Mouse (Mus musculus) lung, embryonic 15.5 days (tissue): Measurements from ENCODE around the gene Gpr156. TPM values are rescaled to one million over a fixed set of nuclear protein-coding genes. Genes with fewer than 3 reads are reported as not detected.

Source experiments
- ATAC-seq: fragments of 200-750 bp; cut with Nextera tagmentation; 2 replicates; pipeline ENCODE4 v1.8.0; 2017; ENCODE audit warnings: moderate number of reproducible peaks, borderline replicate concordance; ENCODE audit not compliant: low FRiP score, low TSS enrichment; ENCODE audit errors: extremely low read depth
- H3K27ac ChIP-seq: fragments of 300-500 bp; sonication (generic); 2 replicates; pipeline ENCODE4 v1.5.1; 2015; ENCODE audit warnings: moderate library complexity, mild to moderate bottlenecking, inconsistent platforms
- H3K27me3 ChIP-seq: fragments of 300-500 bp; sonication (generic); 2 replicates; pipeline ENCODE4 v1.6.1; 2015; ENCODE audit warnings: inconsistent platforms
- H3K36me3 ChIP-seq: fragments of 300-500 bp; sonication (generic); 2 replicates; pipeline ENCODE4 v1.6.1; 2015; ENCODE audit warnings: inconsistent platforms
- H3K4me1 ChIP-seq: fragments of 300-500 bp; sonication (generic); 2 replicates; pipeline ENCODE4 v1.6.1; 2015; ENCODE audit warnings: inconsistent platforms
- H3K4me2 ChIP-seq: fragments of 300-500 bp; sonication (generic); 2 replicates; pipeline ENCODE4 v1.6.1; 2015; ENCODE audit warnings: inconsistent platforms, mild to moderate bottlenecking, moderate library complexity
- H3K4me3 ChIP-seq: fragments of 300-500 bp; sonication (generic); 2 replicates; pipeline ENCODE4 v1.5.1; 2015; ENCODE audit warnings: mild to moderate bottlenecking, inconsistent platforms
- H3K9ac ChIP-seq: fragments of 300-500 bp; sonication (generic); 2 replicates; pipeline ENCODE4 v1.6.1; 2015; ENCODE audit warnings: inconsistent platforms
- H3K9me3 ChIP-seq: fragments of 300-500 bp; sonication (generic); 2 replicates; pipeline ENCODE4 v1.6.1; 2016; ENCODE audit warnings: inconsistent platforms
- WGBS: fragments of 180-500 bp; shearing (Covaris S2); methylation state at CpG from one replicate; pipeline ENCODE4 v1.1.7; 2015; 5-methylcytosine and 5-hydroxymethylcytosine counted together
- polyA plus RNA-seq: library from polyadenylated mRNA; unstranded; fragments of >200 nt; fragmentation: Nextera tagmentation; extraction: Ambion mirVana; gene quantifications from 2 replicates; pipeline ENCODE4 v1.2.1, GENCODE M21; 2015

Gpr156 gene
- polyA plus RNA-seq, 1 experiment from 2014 or later: 0.67 TPM

DNA sequence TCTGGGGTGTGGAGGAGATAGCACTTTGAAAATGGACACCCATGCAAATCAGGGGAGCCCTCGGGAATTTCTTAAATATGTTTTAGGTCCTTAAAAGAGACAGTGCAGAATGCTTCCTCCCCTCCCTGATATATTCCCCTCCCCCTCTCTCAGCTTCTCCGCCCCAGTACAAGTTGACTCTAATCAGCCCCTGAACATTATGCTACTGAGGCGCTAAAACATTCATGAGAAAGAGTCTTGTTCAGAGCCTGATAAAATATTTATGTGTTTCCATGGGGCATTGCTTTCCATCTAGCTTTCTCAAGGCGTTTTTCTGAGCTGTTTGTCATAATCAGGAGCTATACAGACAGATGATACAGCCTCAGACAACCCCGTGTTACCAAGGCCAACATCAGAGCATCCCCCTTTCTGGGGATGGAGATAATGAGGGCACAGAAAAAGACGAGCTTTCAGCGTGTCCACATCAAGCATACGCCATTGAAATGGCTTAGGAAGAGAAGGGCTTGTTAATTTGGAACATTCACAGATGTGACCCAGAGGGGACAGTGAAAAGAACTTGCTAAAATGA, 4.6 kb downstream of the Gpr156 start:
- Histone ChIP-seq H3K9ac (no peak overlapping the region), H3K4me1 (peaks cover 8% of the 10 kb centered on the region), H3K27me3 (0 out of 2 replicates have a peak, but pooled peaks cover 11% of the 10 kb centered on the region), H3K4me3 (no peak overlapping the region), H3K9me3 (no peaks in the 10 kb centered on the region), H3K36me3 (no peaks in the 10 kb centered on the region), H3K27ac (no peak overlapping the region), H3K4me2 (no peak overlapping the region)
- no peak for ATAC-seq
- WGBS: 61% methylated on average over 8 of the region's 8 CpGs

DNA sequence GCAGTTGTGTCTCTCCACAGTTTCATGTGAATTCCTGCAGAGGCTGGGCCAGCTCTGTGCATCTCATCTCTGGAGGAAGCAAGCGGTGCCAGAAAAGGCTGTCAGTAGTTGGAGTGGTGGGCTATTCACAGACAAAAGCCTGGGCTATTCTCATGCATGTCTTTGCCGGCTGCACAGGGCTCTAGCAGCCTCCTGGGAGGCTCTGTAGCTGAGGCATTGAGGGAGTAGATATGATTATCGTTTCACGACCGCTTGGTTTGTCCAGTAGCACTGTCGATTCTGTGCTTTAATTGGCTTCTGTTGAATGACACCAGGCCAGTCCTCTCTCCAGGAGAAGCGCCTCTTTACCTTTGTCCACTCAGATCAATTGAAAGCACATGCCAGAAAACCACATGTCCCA, 9.8 kb downstream of the Gpr156 start:
- Histone ChIP-seq H3K9ac (no peak overlapping the region), H3K9me3 (no peaks in the 10 kb centered on the region), H3K4me2 (no peak overlapping the region), H3K36me3 (no peaks in the 10 kb centered on the region), H3K4me1 (no peaks in the 10 kb centered on the region), H3K27me3 (no peaks in the 10 kb centered on the region), H3K4me3 (no peak overlapping the region), H3K27ac (no peak overlapping the region)
- 64% methylated on average over 7 of the region's 7 CpGs for WGBS
- ATAC-seq: no peak

GRCm38 (mm10) chr16:37927117-37927516, 10.8 kb downstream of the Gpr156 start:
- H3K4me2 ChIP-seq: no peak overlapping the region
- no peak overlapping the region for H3K4me3 ChIP-seq
- no peaks in the 10 kb centered on the region for H3K9me3 ChIP-seq
- no peaks in the 10 kb centered on the region for H3K36me3 ChIP-seq
- H3K4me1 ChIP-seq: no peaks in the 10 kb centered on the region
- no peak overlapping the region for H3K9ac ChIP-seq
- no peak for ATAC-seq
- no peak overlapping the region for H3K27ac ChIP-seq
- WGBS: 53% methylated on average over 4 of the region's 4 CpGs
- no peaks in the 10 kb centered on the region for H3K27me3 ChIP-seq

- no peak overlapping the region for H3K4me3 ChIP-seq
- no peak overlapping the region for H3K9ac ChIP-seq
- ATAC-seq: no peak
- WGBS: 55% methylated on average over 2 of the region's 2 CpGs
- no peak overlapping the region for H3K27ac ChIP-seq
- no peaks in the 10 kb centered on the region for H3K9me3 ChIP-seq
- no peak overlapping the region for H3K4me2 ChIP-seq
- no peaks in the 10 kb centered on the region for H3K4me1 ChIP-seq
- no peaks in the 10 kb centered on the region for H3K27me3 ChIP-seq
- no peaks in the 10 kb centered on the region for H3K36me3 ChIP-seq
Measured at GRCm38 (mm10) chr16:37929006-37929405, 12.7 kb downstream of the Gpr156 start.

- Histone ChIP-seq H3K9ac (no peak overlapping the region), H3K4me2 (no peak overlapping the region)
- 76% methylated on average over 2 of the region's 2 CpGs for WGBS
Measured at GRCm38 (mm10) chr16:37929626-37930025, 13.3 kb downstream of the Gpr156 start.

DNA sequence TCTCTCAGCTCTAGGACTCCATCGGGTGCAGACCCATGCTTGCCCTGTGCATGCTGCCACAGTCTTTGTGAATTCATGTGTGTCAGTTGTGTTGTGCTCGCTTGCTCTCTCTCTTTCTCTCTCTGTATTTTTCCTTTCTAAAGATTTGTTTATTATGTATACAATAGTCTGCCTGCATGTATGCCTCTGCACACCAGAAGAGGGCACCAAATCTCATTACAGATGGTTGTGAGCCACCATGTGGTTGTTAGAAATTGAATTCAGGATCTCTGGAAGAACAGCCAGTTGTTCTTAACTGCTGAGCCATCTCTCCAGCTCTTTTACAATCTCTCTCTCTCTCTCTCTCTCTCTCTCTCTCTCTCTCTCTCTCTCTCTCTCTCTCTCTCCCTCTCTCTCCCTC, 18.6 kb downstream of the Gpr156 start:
- no peak overlapping the region for H3K27ac ChIP-seq
- no peak overlapping the region for H3K4me2 ChIP-seq
- H3K27me3 ChIP-seq: no peaks in the 10 kb centered on the region
- H3K4me1 ChIP-seq: no peaks in the 10 kb centered on the region
- no peaks in the 10 kb centered on the region for H3K36me3 ChIP-seq
- no peak overlapping the region for H3K4me3 ChIP-seq
- H3K9me3 ChIP-seq: no peaks in the 10 kb centered on the region
- 76% methylated on average over 2 of the region's 2 CpGs for WGBS
- no peak for ATAC-seq
- H3K9ac ChIP-seq: no peak overlapping the region

More at GRCm38 (mm10) chr16:37929626-37930025, 13.3 kb downstream of the Gpr156 start:
- Histone ChIP-seq H3K27ac (no peak overlapping the region), H3K36me3 (no peaks in the 10 kb centered on the region), H3K27me3 (no peaks in the 10 kb centered on the region), H3K9me3 (no peaks in the 10 kb centered on the region), H3K4me1 (no peaks in the 10 kb centered on the region), H3K4me3 (no peak overlapping the region)
- ATAC-seq: no peak

DNA sequence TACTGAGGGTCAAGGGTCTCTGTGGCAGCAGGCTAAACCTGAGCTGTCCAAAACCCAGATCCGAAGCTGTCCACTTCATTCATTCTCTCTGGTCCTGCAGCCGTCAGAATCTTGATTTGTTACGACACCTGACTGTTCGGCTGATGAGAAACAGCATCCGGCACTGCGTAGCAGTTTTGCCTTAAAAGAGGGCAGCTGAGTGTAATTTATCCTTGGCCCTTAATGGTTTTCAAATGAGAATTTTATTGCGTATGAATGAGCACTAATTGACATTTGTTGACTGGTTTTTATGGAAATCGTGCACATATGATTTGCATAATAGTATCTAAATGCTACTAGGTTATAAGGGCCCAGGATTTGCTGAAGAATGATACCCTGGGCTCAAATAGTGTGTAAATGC, 21.0 kb downstream of the Gpr156 start:
- Histone ChIP-seq H3K4me1 (no peaks in the 10 kb centered on the region), H3K27me3 (no peaks in the 10 kb centered on the region), H3K9me3 (no peaks in the 10 kb centered on the region), H3K36me3 (no peaks in the 10 kb centered on the region), H3K27ac (no peak overlapping the region), H3K4me3 (no peak overlapping the region), H3K4me2 (no peak overlapping the region), H3K9ac (no peak overlapping the region)
- ATAC-seq: no peak
- 73% methylated on average over 8 of the region's 8 CpGs for WGBS

DNA sequence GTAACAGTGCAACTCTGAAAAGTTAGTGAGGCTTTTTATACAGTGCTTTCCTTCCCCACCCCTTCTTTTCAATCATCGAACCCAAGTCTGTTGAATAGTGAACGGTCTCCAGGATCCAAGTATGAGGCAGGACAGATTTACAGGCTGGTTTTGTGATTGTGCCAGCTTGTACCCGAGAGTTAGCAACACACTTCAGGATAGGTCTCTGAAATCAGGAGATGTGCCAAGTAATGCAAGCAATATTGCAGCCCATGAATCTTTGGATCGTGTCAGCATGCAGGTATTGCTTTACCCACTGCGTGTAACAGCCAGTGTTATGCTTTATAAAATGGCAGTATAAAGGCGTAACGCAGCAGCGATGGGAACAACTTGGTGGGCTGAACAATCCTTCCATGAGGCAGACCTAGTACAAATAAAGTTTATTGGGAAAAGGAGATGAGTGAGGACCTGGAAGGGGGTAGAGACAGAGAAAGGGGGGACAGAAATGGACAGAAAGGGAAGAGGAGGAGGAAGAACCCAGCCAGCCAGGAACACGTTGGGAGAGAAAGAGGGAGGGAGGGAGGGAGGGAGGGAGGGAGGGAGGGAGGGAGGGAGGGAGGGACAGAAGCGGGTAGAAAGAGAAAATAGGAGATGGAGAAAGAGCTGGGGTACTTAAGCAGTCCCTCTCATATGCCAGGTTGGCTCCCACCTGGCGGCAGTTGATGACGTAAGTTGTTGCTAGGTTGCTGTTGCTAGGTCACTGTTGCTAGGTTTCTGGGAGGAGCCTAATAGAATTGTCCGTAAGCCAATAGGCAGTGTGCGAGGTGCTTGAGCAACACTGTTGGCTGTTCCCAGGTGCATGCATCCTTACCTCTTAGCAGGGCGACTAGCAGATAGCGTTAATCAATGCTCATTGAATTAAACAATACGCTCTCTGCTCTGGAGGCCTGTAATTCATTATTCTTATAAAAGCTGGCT, 22.1 kb downstream of the Gpr156 start:
- H3K9me3 ChIP-seq: no peaks in the 10 kb centered on the region
- H3K36me3 ChIP-seq: no peaks in the 10 kb centered on the region
- H3K27me3 ChIP-seq: no peaks in the 10 kb centered on the region
- peaks cover 7% of the 10 kb centered on the region; the same call in 1 of the 2 replicates for H3K4me1 ChIP-seq
- WGBS: 58% methylated on average over 15 of the region's 17 CpGs
- ATAC-seq: peak; percentile 71
- H3K4me3 ChIP-seq: no peak overlapping the region
- no peak overlapping the region for H3K4me2 ChIP-seq
- H3K9ac ChIP-seq: no peak overlapping the region
- no peak overlapping the region for H3K27ac ChIP-seq

DNA sequence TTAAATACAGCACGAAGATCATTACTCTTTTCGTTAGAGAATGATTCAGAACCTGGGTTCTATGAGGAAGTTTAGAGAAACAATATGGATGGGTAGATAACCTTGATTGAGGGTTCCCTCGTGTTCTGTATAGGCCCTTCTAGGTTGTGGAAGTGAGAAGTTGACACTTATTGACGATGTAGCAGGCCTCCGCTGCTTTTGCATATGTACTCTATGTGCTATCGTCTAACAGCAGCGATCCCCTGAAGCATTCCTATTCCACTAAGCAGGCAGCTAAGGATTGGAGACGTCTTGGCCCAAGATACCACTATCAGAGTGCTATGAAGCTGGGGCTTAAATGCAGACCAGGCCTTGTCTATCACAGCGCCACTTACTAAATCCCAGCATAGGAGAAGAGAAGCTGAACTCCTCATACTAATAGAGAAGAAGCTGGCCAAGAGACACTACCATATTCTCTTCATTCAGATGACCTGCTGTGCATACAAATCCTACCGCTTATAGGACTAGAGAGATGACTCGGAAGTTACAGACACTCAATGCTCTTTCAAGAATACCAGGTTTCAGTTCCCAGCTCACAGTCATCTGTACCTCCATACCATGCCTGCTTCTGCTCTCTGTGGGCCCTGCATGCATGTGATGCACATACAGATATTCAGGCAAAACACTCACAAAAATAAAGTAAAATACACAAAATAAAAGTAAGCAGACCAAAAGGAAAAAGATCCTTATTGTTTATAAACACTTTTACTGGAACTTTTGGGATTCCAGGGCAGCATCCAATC, 23.0 kb downstream of the Gpr156 start:
- no peaks in the 10 kb centered on the region for H3K9me3 ChIP-seq
- no peak overlapping the region for H3K4me2 ChIP-seq
- ATAC-seq: no peak
- no peaks in the 10 kb centered on the region for H3K27me3 ChIP-seq
- H3K9ac ChIP-seq: no peak overlapping the region
- H3K27ac ChIP-seq: no peak overlapping the region
- no peaks in the 10 kb centered on the region for H3K36me3 ChIP-seq
- H3K4me1 ChIP-seq: peaks cover 13% of the 10 kb centered on the region; the same call in 1 of the 2 replicates
- 64% methylated on average over 11 of the region's 11 CpGs for WGBS
- no peak overlapping the region for H3K4me3 ChIP-seq

- no peak for ATAC-seq
- H3K36me3 ChIP-seq: no peaks in the 10 kb centered on the region
- no peak overlapping the region for H3K4me2 ChIP-seq
- WGBS: 66% methylated on average over 10 of the region's 10 CpGs
- H3K27ac ChIP-seq: no peak overlapping the region
- no peak overlapping the region for H3K9ac ChIP-seq
- H3K4me3 ChIP-seq: no peak overlapping the region
- H3K9me3 ChIP-seq: no peaks in the 10 kb centered on the region
- no peaks in the 10 kb centered on the region for H3K27me3 ChIP-seq
- H3K4me1 ChIP-seq: peaks cover 22% of the 10 kb centered on the region; the same call in 1 of the 2 replicates
Measured at GRCm38 (mm10) chr16:37940291-37940690, 24.0 kb downstream of the Gpr156 start.

DNA sequence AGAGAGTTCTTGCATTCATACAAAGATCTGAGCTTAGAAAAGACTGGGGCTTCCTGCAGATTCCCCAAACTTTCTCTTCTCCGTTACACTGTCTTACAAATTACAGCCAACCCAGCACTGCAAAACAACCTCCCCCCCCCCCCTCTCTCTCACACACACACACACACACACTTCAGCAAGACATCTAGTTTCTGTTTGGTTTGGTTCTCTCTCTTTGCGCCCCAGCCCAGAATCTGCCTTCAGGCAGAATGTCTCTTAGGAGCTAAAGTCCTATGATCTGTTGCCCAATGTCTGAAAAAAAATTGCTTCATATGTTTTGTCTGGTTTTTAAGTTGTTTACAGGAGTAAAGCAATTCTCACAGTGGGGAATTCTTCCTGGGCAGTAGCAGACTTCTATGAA, 27.4 kb downstream of the Gpr156 start:
- H3K9ac ChIP-seq: no peak overlapping the region
- peaks cover 23% of the 10 kb centered on the region; the same call in 1 of the 2 replicates for H3K4me1 ChIP-seq
- H3K27me3 ChIP-seq: no peaks in the 10 kb centered on the region
- H3K9me3 ChIP-seq: no peaks in the 10 kb centered on the region
- H3K36me3 ChIP-seq: no peaks in the 10 kb centered on the region
- H3K4me2 ChIP-seq: peak overlapping the region; percentile 12; the same call in 1 of the 2 replicates
- no peak overlapping the region for H3K4me3 ChIP-seq
- ATAC-seq: peak; percentile 67; the same call in 1 of the 2 replicates
- 34% methylated on average over 2 of the region's 2 CpGs for WGBS
- peak overlapping the region; percentile 72 for H3K27ac ChIP-seq
